Mouse (Mus musculus) intestine, embryonic 16.5 days (tissue): ENCODE results near the gene Kif1a. TPM values are rescaled to one million over a fixed set of nuclear protein-coding genes. Genes with fewer than 3 reads are reported as not detected.

ENCODE experiments used
- ATAC-seq: fragments of 200-750 bp; cut with Nextera tagmentation; 2 replicates; pipeline ENCODE4 v1.8.0; 2017; ENCODE audit warnings: moderate TSS enrichment, moderate library complexity
- H3K27ac ChIP-seq: fragments of 300-500 bp; sonication (generic); 2 replicates; pipeline ENCODE4 v1.5.1; 2014; ENCODE audit warnings: mild to moderate bottlenecking, low read length
- H3K27me3 ChIP-seq: fragments of 300-500 bp; sonication (generic); replicated peaks from 2 replicates; pipeline ENCODE4 v1.6.1; 2014; ENCODE audit warnings: low read length, control low read depth, mixed read lengths; ENCODE audit not compliant: control insufficient read depth, insufficient read depth
- H3K36me3 ChIP-seq: fragments of 300-500 bp; sonication (generic); 2 replicates; pipeline ENCODE4 v1.6.1; 2014; ENCODE audit warnings: low read length, control low read depth; ENCODE audit not compliant: control insufficient read depth, insufficient read depth
- H3K4me1 ChIP-seq: fragments of 300-500 bp; sonication (generic); 2 replicates; pipeline ENCODE4 v1.6.1; 2014; ENCODE audit warnings: low read length, control low read depth, mixed read lengths; ENCODE audit not compliant: control insufficient read depth, insufficient read depth
- H3K4me2 ChIP-seq: fragments of 300-500 bp; sonication (generic); 2 replicates; pipeline ENCODE4 v1.6.1; 2014; ENCODE audit warnings: low read depth, low read length, control low read depth
- H3K4me3 ChIP-seq: fragments of 300-500 bp; sonication (generic); 2 replicates; pipeline ENCODE4 v1.5.1; 2014; ENCODE audit warnings: mild to moderate bottlenecking, low read length
- H3K9ac ChIP-seq: fragments of 300-500 bp; sonication (generic); 2 replicates; pipeline ENCODE4 v1.6.1; 2014; ENCODE audit warnings: low read depth, low read length
- H3K9me3 ChIP-seq: fragments of 300-500 bp; sonication (generic); 2 replicates; pipeline ENCODE4 v1.6.1; 2016; ENCODE audit warnings: low read length, control low read depth; ENCODE audit not compliant: control insufficient read depth
- WGBS: fragments of 180-500 bp; shearing (Covaris S2); extraction: QIAGEN DNeasy Blood & Tissue Kit; methylation state at CpG from one replicate; pipeline ENCODE4 v1.1.7; 2014; 5-methylcytosine and 5-hydroxymethylcytosine counted together
- polyA plus RNA-seq: library from polyadenylated mRNA; unstranded; fragments of >200 nt; fragmentation: Nextera tagmentation; extraction: Ambion mirVana; gene quantifications from 2 replicates; pipeline ENCODE4 v1.2.1, GENCODE M21; 2015

Kif1a gene
- polyA plus RNA-seq, 1 experiment from 2014 or later, result 16.0 TPM

DNA sequence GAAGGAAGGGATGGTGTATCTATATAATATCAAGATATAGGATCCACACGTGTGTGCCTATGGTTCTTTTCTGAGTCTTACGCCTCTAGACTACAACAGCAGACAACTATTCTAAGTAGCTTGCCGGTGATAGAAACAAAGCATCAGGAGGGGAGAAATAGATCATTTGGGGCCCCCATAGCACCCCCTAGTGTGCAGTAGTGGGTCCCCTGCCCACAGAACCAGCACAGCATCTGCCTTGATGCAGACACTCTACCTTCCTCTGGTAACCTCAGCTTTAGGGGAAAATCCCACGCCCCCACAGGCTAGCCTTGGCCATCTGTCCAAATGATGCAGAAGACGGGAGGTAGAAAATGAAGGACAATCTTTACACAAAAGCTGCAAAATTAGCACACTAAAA is 116.8 kb downstream of the Kif1a start:
- Histone ChIP-seq H3K4me2 (no peak overlapping the region), H3K36me3 (0 out of 2 replicates have a peak, but pooled peaks cover 2% of the 10 kb centered on the region), H3K9me3 (no peaks in the 10 kb centered on the region), H3K27ac (no peak overlapping the region), H3K27me3 (no peaks in the 10 kb centered on the region), H3K4me3 (no peak overlapping the region), H3K4me1 (no peaks in the 10 kb centered on the region), H3K9ac (no peak overlapping the region)
- no peak for ATAC-seq
- 87% methylated on average over 5 of the region's 5 CpGs for WGBS

DNA sequence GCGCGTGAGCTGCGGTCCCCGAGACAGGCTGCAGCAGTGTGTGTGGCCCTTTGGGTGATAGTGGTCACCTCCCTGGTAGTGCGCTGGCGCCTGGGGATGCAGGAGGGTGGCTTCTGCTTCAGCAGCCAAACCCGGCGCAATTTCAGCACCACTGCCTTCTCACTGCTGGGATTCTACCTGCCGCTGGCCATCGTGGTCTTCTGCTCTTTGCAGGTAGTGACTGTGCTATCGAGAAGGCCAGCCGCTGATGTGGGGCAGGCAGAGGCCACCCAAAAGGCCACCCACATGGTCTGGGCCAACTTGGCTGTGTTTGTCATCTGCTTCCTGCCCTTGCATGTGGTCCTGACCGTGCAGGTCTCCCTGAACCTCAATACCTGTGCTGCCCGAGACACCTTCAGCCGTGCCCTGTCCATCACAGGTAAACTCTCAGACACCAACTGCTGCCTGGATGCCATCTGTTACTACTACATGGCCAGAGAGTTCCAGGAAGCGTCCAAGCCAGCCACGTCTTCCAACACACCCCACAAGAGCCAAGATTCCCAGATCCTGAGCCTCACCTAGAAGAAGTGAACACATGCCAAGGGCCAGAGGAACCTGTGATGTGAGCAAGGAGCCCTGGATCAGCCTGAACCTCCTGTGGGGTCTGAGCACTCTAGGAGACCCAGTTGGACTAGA is 118.7 kb downstream of the Kif1a start:
- Histone ChIP-seq H3K9ac (no peak overlapping the region), H3K4me3 (no peak overlapping the region), H3K27me3 (no peaks in the 10 kb centered on the region), H3K4me2 (no peak overlapping the region), H3K4me1 (peaks cover 3% of the 10 kb centered on the region), H3K9me3 (no peaks in the 10 kb centered on the region), H3K36me3 (0 out of 2 replicates have a peak, but pooled peaks cover 2% of the 10 kb centered on the region), H3K27ac (no peak overlapping the region)
- WGBS, result 90% methylated on average over 17 of the region's 17 CpGs
- no peak for ATAC-seq

GRCm38 (mm10) chr1:92981056-92981845 is 120.5 kb downstream of the Kif1a start:
- H3K27ac ChIP-seq, result no peak overlapping the region
- no peak for ATAC-seq
- WGBS, result 82% methylated on average over 7 of the region's 7 CpGs

GRCm38 (mm10) chr1:92979073-92979602 is 122.6 kb downstream of the Kif1a start:
- H3K9ac ChIP-seq, result no peak overlapping the region

More at GRCm38 (mm10) chr1:92981056-92981845, 120.5 kb downstream of the Kif1a start:
- Histone ChIP-seq H3K27me3 (no peaks in the 10 kb centered on the region), H3K4me2 (no peak overlapping the region), H3K36me3 (0 out of 2 replicates have a peak, but pooled peaks cover 2% of the 10 kb centered on the region), H3K9me3 (no peaks in the 10 kb centered on the region), H3K4me1 (peaks cover 3% of the 10 kb centered on the region), H3K9ac (no peak overlapping the region), H3K4me3 (no peak overlapping the region)

GRCm38 (mm10) chr1:92978645-92979044 is 123.1 kb downstream of the Kif1a start:
- Histone ChIP-seq H3K27ac (no peak overlapping the region), H3K9me3 (no peaks in the 10 kb centered on the region), H3K4me2 (no peak overlapping the region), H3K4me1 (peaks cover 3% of the 10 kb centered on the region), H3K36me3 (0 out of 2 replicates have a peak, but pooled peaks cover 2% of the 10 kb centered on the region), H3K4me3 (no peak overlapping the region), H3K27me3 (no peaks in the 10 kb centered on the region), H3K9ac (no peak overlapping the region)
- 34% methylated on average over 7 of the region's 7 CpGs for WGBS
- no peak for ATAC-seq

More at GRCm38 (mm10) chr1:92979073-92979602, 122.6 kb downstream of the Kif1a start:
- WGBS, result 30% methylated on average over 11 of the region's 11 CpGs
- Histone ChIP-seq H3K27me3 (no peaks in the 10 kb centered on the region), H3K4me2 (no peak overlapping the region), H3K27ac (no peak overlapping the region), H3K4me1 (peaks cover 3% of the 10 kb centered on the region), H3K4me3 (no peak overlapping the region), H3K36me3 (0 out of 2 replicates have a peak, but pooled peaks cover 2% of the 10 kb centered on the region), H3K9me3 (no peaks in the 10 kb centered on the region)
- ATAC-seq, result peak; percentile 25

DNA sequence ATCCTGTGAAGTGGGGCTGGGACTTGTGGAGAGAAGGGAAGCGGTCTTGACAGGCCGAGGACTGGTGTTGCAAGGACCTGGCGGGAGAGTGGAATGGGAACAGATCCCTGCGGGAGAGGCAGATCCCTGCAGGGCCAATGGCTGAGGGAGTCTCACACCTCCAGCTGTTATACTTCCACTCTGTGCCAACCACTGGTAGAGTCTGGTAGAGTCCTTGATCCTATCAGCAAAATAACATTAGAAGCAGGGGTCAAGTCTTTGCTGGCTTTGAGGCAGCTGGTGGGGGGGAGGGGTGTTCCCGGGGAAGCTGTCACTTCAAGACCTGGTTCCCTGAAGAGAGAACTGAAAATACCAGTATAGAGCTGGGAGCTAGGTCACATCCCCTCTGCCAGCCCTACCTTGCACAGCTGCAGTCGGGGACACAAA is 125.6 kb downstream of the Kif1a start:
- no peak overlapping the region for H3K4me3 ChIP-seq
- H3K36me3 ChIP-seq, result peaks cover 2% of the 10 kb centered on the region; the same call in 1 of the 2 replicates
- no peak overlapping the region for H3K9ac ChIP-seq
- WGBS, result 46% methylated on average over 6 of the region's 6 CpGs
- ATAC-seq, result peak; percentile 54
- no peaks in the 10 kb centered on the region for H3K27me3 ChIP-seq
- no peak overlapping the region for H3K27ac ChIP-seq
- H3K4me1 ChIP-seq, result peaks cover 6% of the 10 kb centered on the region
- H3K9me3 ChIP-seq, result no peaks in the 10 kb centered on the region
- no peak overlapping the region for H3K4me2 ChIP-seq

DNA sequence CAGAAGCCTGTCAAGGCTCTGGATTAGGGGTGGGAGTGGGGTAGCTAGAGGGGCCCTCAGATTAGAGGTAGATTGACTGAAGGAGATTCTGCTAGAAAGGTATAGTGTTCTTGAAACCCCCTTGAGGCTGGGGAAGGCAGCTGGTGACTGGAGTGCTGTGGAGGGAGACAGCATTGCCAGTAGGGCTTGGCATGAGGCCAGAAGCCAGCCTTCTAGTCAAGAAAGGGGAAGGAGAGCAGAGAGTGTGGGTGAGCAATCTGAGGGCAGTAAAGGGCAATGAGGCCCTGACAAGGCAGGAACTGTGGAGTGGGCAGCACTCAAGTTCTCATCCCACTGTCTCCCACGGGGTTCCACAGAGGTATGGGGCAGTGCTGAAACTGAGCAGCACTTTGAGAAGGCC is 128.9 kb downstream of the Kif1a start:
- Histone ChIP-seq H3K36me3 (peaks cover 2% of the 10 kb centered on the region; the same call in 1 of the 2 replicates), H3K4me3 (no peak overlapping the region), H3K27me3 (no peaks in the 10 kb centered on the region), H3K4me2 (no peak overlapping the region), H3K27ac (no peak overlapping the region), H3K4me1 (peaks cover 3% of the 10 kb centered on the region; the same call in 1 of the 2 replicates), H3K9ac (no peak overlapping the region), H3K9me3 (no peaks in the 10 kb centered on the region)
- no peak; the same call in 1 of the 2 replicates for ATAC-seq
- 53% methylated on average over 1 of the region's 1 CpGs for WGBS

DNA sequence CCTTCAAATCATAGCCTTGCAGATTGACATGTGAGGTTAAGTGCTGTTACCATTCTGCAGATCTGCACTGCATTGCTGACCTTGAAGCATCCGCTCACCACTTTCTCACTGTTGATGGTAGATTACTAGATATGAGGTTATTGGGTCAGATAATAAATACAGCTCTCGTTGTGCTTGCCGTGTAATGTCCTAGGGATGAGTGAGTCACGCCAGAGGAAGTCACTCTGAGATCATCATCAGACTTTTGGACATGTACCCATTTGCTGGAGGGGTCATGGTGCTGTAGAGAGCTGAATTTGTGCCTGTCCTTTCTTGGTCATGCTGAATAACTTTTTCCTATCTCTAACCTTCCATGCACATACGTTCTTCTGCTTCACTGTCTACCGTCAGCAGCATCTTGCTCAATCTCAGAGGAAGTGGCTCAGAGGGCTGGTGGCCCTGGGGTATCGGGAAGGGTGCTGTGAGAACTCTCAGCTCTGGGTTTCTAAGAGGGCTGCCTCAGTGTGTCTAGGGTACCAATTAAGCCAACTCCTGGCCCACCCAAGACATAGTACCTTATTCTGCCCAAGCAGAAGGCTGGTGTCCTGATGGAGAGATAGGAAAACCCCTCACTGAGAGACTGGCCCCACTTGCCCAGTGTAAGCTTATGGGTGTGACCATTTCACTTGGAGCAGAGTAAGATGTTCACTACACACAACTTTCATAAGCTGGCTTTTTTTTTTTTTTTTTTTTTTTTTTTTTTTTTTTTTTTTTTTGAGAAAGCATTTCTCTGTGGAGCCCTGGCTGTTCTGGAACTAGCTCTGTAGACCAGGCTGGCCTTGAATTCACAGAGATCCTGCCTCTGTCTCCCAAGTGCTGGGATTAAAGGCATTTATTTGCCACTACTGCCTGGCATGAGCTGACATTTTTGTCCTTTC is 129.6 kb downstream of the Kif1a start:
- 82% methylated on average over 7 of the region's 7 CpGs for WGBS

More for the DNA sequence above, 129.6 kb downstream of the Kif1a start:
- Histone ChIP-seq H3K4me3 (no peak overlapping the region), H3K36me3 (peaks cover 2% of the 10 kb centered on the region; the same call in 1 of the 2 replicates), H3K27ac (no peak overlapping the region), H3K9me3 (no peaks in the 10 kb centered on the region), H3K27me3 (no peaks in the 10 kb centered on the region), H3K4me2 (no peak overlapping the region), H3K4me1 (peaks cover 3% of the 10 kb centered on the region; the same call in 1 of the 2 replicates), H3K9ac (no peak overlapping the region)
- no peak for ATAC-seq
